Mouse (Mus musculus): ENCODE results near the gene Sprr2a2. TPM values are rescaled to one million over a fixed set of nuclear protein-coding genes. Genes with fewer than 3 reads are reported as not detected.
"Not testable (repeated sequence)": the region's sequence is repeated elsewhere in the genome, so short reads cannot be mapped to it uniquely, and the experiment has no call there.

The Sprr2a2 gene
- polyA plus RNA-seq, 1 experiment = 83.9 TPM

- DNase-seq; H3K4me1 ChIP-seq (ENCODE audit: control insufficient read depth, insufficient read depth, low read length); H3K27ac ChIP-seq (ENCODE audit: insufficient read depth, low read depth, low read length); H3K27me3 ChIP-seq (replicated peaks; ENCODE audit: control insufficient read depth, insufficient read depth, low read length); H3K36me3 ChIP-seq (ENCODE audit: control insufficient read depth, insufficient read depth, low read length); H3K4me3 ChIP-seq (ENCODE audit: insufficient read depth, low read depth, low read length): not testable (repeated sequence)
- WGBS = no CpG with 5 or more reads among the region's 5 CpGs
These were observed 20.9 kb downstream of the Sprr2a2 start for GRCm38 (mm10) chr3:92236463-92237189.

DNA sequence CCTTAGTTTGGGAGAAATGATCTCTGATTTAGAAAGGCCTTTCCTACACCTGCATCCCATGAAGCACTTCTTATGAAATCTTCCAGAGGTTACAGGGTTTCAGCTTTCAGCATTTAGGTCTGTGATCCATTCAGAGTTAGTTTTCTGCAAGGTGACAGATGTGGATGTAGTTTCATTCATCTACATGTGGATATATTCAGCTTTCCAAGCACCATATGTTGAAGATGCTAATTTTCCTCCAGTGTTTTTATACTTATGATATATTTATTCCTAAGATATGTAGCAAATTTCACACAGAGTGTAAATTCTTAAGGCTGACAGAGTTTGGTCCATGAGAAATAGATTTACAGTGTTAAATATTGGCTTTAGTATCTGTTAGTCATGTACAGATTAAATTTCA is 23.0 kb downstream of the Sprr2a2 start:
- H3K36me3 ChIP-seq (ENCODE audit: control insufficient read depth, insufficient read depth, low read length); H3K4me3 ChIP-seq (ENCODE audit: insufficient read depth, low read depth, low read length); H3K27ac ChIP-seq (ENCODE audit: insufficient read depth, low read depth, low read length); DNase-seq; H3K4me1 ChIP-seq (ENCODE audit: control insufficient read depth, insufficient read depth, low read length); H3K27me3 ChIP-seq (replicated peaks; ENCODE audit: control insufficient read depth, insufficient read depth, low read length): not testable (repeated sequence)

DNA sequence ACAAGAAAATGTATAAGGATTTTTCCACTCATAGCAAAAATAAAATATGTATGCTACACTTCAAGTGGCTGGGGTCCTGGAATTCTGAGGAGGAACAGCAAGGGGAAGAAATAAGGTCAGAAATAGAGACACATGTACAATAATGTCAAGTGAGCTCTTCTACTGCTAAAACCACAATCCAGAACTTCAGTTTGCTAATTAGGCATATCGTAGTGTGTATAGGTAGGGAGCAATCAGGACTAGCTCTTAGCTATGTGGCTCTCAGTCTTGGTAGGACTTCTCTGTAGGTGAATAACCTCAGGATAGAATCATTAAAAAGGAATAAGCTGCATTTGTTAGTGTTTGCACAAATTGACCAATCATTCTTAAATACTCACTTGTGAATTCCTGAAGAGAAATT is 23.5 kb downstream of the Sprr2a2 start:
- not testable (repeated sequence) for H3K27me3 ChIP-seq (replicated peaks; ENCODE audit: control insufficient read depth, insufficient read depth, low read length); DNase-seq; H3K36me3 ChIP-seq (ENCODE audit: control insufficient read depth, insufficient read depth, low read length); H3K4me3 ChIP-seq (ENCODE audit: insufficient read depth, low read depth, low read length); H3K4me1 ChIP-seq (ENCODE audit: control insufficient read depth, insufficient read depth, low read length); H3K27ac ChIP-seq (ENCODE audit: insufficient read depth, low read depth, low read length)
- WGBS = no CpG with 5 or more reads among the region's 1 CpGs

DNA sequence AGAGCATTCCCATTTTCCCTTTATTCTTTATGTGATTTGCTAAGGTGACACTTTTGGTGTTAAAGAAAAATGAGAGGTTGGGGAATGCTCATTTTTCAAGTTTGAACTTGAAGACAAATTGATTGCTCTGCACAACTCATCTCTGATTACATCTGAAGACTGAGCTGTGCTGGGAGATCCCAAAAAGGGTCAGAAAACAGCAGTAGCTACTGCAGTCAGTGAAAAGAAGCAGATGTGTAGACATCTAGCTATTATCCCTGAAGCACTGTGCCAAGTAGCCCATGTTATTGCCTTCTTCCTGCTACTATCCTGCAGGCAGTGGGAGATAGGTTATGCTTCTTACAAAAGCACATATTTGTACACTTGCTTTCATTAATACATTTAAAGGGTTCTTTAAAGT is 29.1 kb downstream of the Sprr2a2 start:
- H3K36me3 ChIP-seq (ENCODE audit: control insufficient read depth, insufficient read depth, low read length); DNase-seq; H3K27ac ChIP-seq (ENCODE audit: insufficient read depth, low read depth, low read length); H3K4me1 ChIP-seq (ENCODE audit: control insufficient read depth, insufficient read depth, low read length); H3K4me3 ChIP-seq (ENCODE audit: insufficient read depth, low read depth, low read length); H3K27me3 ChIP-seq (replicated peaks; ENCODE audit: control insufficient read depth, insufficient read depth, low read length): not testable (repeated sequence)

GRCm38 (mm10) chr3:92246245-92246644 is 30.5 kb downstream of the Sprr2a2 start:
- not testable (repeated sequence) for DNase-seq; H3K27me3 ChIP-seq (replicated peaks; ENCODE audit: control insufficient read depth, insufficient read depth, low read length); H3K36me3 ChIP-seq (ENCODE audit: control insufficient read depth, insufficient read depth, low read length); H3K27ac ChIP-seq (ENCODE audit: insufficient read depth, low read depth, low read length); H3K4me3 ChIP-seq (ENCODE audit: insufficient read depth, low read depth, low read length); H3K4me1 ChIP-seq (ENCODE audit: control insufficient read depth, insufficient read depth, low read length)
- no CpG with 5 or more reads among the region's 10 CpGs for WGBS

GRCm38 (mm10) chr3:92248494-92248893 is 32.8 kb downstream of the Sprr2a2 start:
- H3K4me3 ChIP-seq (ENCODE audit: insufficient read depth, low read depth, low read length); H3K27me3 ChIP-seq (replicated peaks; ENCODE audit: control insufficient read depth, insufficient read depth, low read length); H3K27ac ChIP-seq (ENCODE audit: insufficient read depth, low read depth, low read length); DNase-seq; H3K36me3 ChIP-seq (ENCODE audit: control insufficient read depth, insufficient read depth, low read length); H3K4me1 ChIP-seq (ENCODE audit: control insufficient read depth, insufficient read depth, low read length): not testable (repeated sequence)

DNA sequence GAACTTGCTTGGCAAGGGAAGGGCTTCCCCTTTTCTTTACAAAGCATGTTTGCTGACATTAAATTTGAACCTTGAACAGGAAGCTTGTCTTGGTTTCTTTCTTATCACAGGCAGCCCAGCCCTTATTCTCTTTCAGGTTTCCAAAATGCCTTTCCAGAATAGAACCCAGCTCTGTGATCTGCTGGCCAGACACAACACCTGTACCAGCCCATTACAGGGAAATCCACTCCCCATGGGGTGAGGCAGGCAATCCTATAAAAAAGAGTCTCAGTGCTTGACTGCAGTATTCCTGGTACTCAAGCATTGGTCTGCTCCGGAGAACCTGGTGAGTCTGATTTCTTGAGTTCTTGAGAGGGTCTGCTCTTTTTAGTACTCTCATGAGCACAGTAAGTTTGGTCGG is 34.7 kb downstream of the Sprr2a2 start:
- not testable (repeated sequence) for H3K36me3 ChIP-seq (ENCODE audit: control insufficient read depth, insufficient read depth, low read length); DNase-seq; H3K27me3 ChIP-seq (replicated peaks; ENCODE audit: control insufficient read depth, insufficient read depth, low read length); H3K27ac ChIP-seq (ENCODE audit: insufficient read depth, low read depth, low read length); H3K4me3 ChIP-seq (ENCODE audit: insufficient read depth, low read depth, low read length); H3K4me1 ChIP-seq (ENCODE audit: control insufficient read depth, insufficient read depth, low read length)
- 95% methylated on average over 1 of the region's 2 CpGs for WGBS

- not testable (repeated sequence) for H3K27me3 ChIP-seq (replicated peaks; ENCODE audit: control insufficient read depth, insufficient read depth, low read length); H3K36me3 ChIP-seq (ENCODE audit: control insufficient read depth, insufficient read depth, low read length); DNase-seq; H3K4me3 ChIP-seq (ENCODE audit: insufficient read depth, low read depth, low read length); H3K4me1 ChIP-seq (ENCODE audit: control insufficient read depth, insufficient read depth, low read length); H3K27ac ChIP-seq (ENCODE audit: insufficient read depth, low read depth, low read length)
- WGBS = no CpG with 5 or more reads among the region's 8 CpGs
These were observed 38.1 kb downstream of the Sprr2a2 start for GRCm38 (mm10) chr3:92253860-92254259.

GRCm38 (mm10) chr3:92258526-92258925 is 42.8 kb downstream of the Sprr2a2 start:
- not testable (repeated sequence) for H3K4me1 ChIP-seq (ENCODE audit: control insufficient read depth, insufficient read depth, low read length); H3K4me3 ChIP-seq (ENCODE audit: insufficient read depth, low read depth, low read length); DNase-seq

GRCm38 (mm10) chr3:92263462-92263861 is 47.7 kb downstream of the Sprr2a2 start:
- WGBS = no CpG with 5 or more reads among the region's 2 CpGs
- H3K27ac ChIP-seq (ENCODE audit: insufficient read depth, low read depth, low read length); DNase-seq; H3K4me1 ChIP-seq (ENCODE audit: control insufficient read depth, insufficient read depth, low read length); H3K36me3 ChIP-seq (ENCODE audit: control insufficient read depth, insufficient read depth, low read length); H3K27me3 ChIP-seq (replicated peaks; ENCODE audit: control insufficient read depth, insufficient read depth, low read length); H3K4me3 ChIP-seq (ENCODE audit: insufficient read depth, low read depth, low read length): not testable (repeated sequence)

More at GRCm38 (mm10) chr3:92258526-92258925, 42.8 kb downstream of the Sprr2a2 start:
- not testable (repeated sequence) for H3K27me3 ChIP-seq (replicated peaks; ENCODE audit: control insufficient read depth, insufficient read depth, low read length); H3K36me3 ChIP-seq (ENCODE audit: control insufficient read depth, insufficient read depth, low read length); H3K27ac ChIP-seq (ENCODE audit: insufficient read depth, low read depth, low read length)

DNA sequence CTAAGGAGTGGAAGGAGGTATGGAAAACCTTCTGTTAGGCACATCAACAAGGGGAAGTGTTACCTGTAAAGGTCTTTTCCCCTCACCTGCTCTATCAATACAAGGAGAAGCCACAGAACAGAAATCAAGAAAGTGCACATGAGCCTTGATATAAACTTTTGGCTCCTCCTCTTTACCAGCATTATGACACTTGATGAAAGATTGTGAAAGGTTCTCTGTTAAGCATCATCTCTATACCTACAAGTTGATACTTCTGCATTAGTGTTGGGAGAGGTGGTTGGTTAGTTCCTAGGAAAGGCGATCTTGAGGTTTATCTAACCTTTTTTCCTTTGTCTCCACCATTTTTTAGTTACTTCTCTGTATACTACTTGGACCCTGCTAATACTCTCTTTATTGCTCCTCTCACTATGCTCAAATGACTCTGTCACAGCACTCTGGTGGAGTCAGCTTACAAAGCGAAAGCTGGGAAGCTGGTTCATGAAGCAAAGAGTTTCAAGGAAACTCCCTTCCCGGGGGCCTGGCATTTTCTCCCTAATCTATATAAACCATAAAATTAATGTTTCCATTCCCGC is 55.8 kb downstream of the Sprr2a2 start:
- not testable (repeated sequence) for H3K4me3 ChIP-seq (ENCODE audit: insufficient read depth, low read depth, low read length); H3K36me3 ChIP-seq (ENCODE audit: control insufficient read depth, insufficient read depth, low read length); H3K27ac ChIP-seq (ENCODE audit: insufficient read depth, low read depth, low read length); DNase-seq; H3K4me1 ChIP-seq (ENCODE audit: control insufficient read depth, insufficient read depth, low read length); H3K27me3 ChIP-seq (replicated peaks; ENCODE audit: control insufficient read depth, insufficient read depth, low read length)
- no CpG with 5 or more reads among the region's 4 CpGs for WGBS

- H3K4me3 ChIP-seq (ENCODE audit: insufficient read depth, low read depth, low read length); H3K27me3 ChIP-seq (replicated peaks; ENCODE audit: control insufficient read depth, insufficient read depth, low read length); H3K27ac ChIP-seq (ENCODE audit: insufficient read depth, low read depth, low read length); DNase-seq; H3K36me3 ChIP-seq (ENCODE audit: control insufficient read depth, insufficient read depth, low read length); H3K4me1 ChIP-seq (ENCODE audit: control insufficient read depth, insufficient read depth, low read length): not testable (repeated sequence)
These were observed 57.8 kb downstream of the Sprr2a2 start for GRCm38 (mm10) chr3:92273504-92273903.
